Mouse (Mus musculus) kidney, postnatal 25 days (tissue): ENCODE data around the gene Olfr1167.
"Not testable (repeated sequence)": the region's sequence is repeated elsewhere in the genome, so short reads cannot be mapped to it uniquely, and the experiment has no call there.

Source experiments
- DNase-seq, 2 experiments: peaks; one replicate each; pipeline ENCODE4 v3.0.0; 2021; ENCODE audit warnings: mixed read lengths in 2 of 2

Olfr1167 gene

GRCm38 (mm10) chr2:88155093-88155492 lies at the start of gene Olfr1167:
Olfr1167 (minus strand) TSS chr2:88155193.
- DNase-seq, result not testable (repeated sequence)

DNA sequence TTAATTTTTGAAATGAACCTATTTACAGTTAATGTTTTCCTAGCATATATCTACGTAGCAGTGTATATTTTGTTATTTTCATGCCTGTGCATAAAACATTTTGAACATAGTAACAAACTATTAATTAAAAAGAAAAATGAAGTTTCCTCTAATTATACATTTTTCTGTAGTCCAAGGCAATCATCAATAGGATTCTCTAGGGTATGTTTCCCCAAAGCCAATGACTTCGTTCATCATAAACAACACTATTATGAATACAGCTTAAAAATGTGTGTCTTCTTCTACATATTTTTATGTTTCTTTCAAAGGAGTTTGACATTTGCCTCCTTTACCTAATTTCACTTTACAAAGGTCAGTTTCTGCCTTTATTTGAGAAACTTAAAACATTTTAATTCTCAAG lies 26.6 kb upstream of the Olfr1167 start, which contains the start of gene Olfr1168:
Gene Olfr1168 (plus strand): TSS at position 301 of the 400 bp plus-strand sequence.
- DNase-seq, result no peak

DNA sequence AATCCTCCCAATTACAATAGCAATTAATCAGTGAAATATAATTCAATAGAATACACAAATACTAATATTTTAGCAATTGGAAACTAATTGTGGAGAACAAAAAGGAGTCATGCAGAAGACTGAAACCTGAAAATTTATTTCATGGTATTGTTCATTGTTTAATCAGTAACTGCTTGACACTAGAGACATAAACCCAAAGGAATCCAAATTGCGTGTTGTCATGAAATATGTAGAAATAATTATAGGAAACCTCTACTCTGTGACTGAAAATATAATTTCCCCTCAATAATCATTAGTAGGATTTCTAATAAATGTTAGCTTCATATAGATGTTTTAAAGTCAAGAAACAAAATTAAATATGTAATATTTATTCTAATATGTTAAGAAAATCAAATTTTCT lies 26.8 kb downstream of the Olfr1167 start, which contains the start of gene Olfr1166:
Gene Olfr1166 (minus strand): TSS at position 101 of the 400 bp plus-strand sequence.
- DNase-seq, result no peak
